9 mouse cellular contexts compared by ENCODE assay signal in the genomic region with DNA sequence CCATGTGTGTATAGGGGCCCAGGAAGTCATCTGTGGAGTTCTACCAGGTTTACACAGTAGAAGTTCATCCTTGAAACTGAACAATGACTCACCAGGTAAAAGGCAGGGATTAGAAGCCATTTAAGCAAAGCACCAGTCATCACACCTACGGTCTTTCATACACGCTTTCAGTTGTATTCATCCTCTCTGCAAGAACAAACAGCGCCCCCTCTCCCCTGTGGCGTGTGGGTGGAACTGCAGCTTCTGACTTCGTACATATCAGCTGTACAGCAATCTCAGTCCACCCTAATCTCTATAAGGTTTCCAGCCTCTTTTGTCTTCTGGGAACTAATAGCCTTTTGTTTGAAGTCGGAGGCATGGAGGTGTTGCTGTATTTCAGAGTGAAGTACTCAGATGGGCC.
DNase-seq lines count a peak whose midpoint lies in the region; ATAC-seq and TF ChIP-seq lines count a peak whose summit lies in the region.
"Had no signal": no experiment of that assay in that cellular context is flagged by ENCODE, and none has a peak within 500 bp of the region (broad histone marks: within the 10 kb centered on the region; RNA-seq: fewer than 3 reads in every experiment).

No protein-coding gene starts in this region.

- TF ChIP-seq POLR2A in heart, adult 2 months (IDR thresholded peaks at IDR 0.05; ENCODE audit: insufficient read depth, low read depth, low read length) = no peak

- no peaks in the 10 kb centered on the region for H3K79me2 ChIP-seq in heart, adult 2 months (replicated peaks; ENCODE audit: control insufficient read depth, insufficient read depth, low read length)

- intact Hi-C loops in heart, adult 2 months (cut with DNase I) = no loop called here

- no peak overlapping the region for H3K27ac ChIP-seq in heart, adult 2 months
- H3K27ac ChIP-seq: embryonic facial prominence, embryonic 12.5 days had no signal

- H3K4me1 ChIP-seq in heart, adult 2 months (ENCODE audit: control insufficient read depth, insufficient read depth, low read length) = no peaks in the 10 kb centered on the region
- H3K4me1 ChIP-seq: embryonic facial prominence, embryonic 12.5 days had no signal

- TF ChIP-seq CTCF in heart, adult 2 months (IDR thresholded peaks at IDR 0.05) = peak; percentile 67

- no peak overlapping the region for H3K4me3 ChIP-seq in heart, adult 2 months
- H3K4me3 ChIP-seq: embryonic facial prominence, embryonic 12.5 days had no signal

- TF ChIP-seq EP300 in heart, adult 2 months (IDR thresholded peaks at IDR 0.05; ENCODE audit: insufficient read depth, low read depth, low read length) = no peak

- no peak overlapping the region for H3K9ac ChIP-seq in heart, adult 2 months (ENCODE audit: low read depth, low read length)
- H3K9ac ChIP-seq: embryonic facial prominence, embryonic 12.5 days had no signal

- 58% methylated on average over 6 of the region's 6 CpGs for WGBS in heart, adult 2 months

- H3K27me3 ChIP-seq in heart, adult 2 months (ENCODE audit: control insufficient read depth, insufficient read depth, low read length) = no peaks in the 10 kb centered on the region
- H3K27me3 ChIP-seq: embryonic facial prominence, embryonic 12.5 days had no signal

- no peak for ATAC-seq in erythroid progenitor cell, adult 5-6 weeks (replicated peaks; ENCODE audit: low FRiP score, poor library complexity, severe bottlenecking)

- H3K36me3 ChIP-seq in heart, adult 2 months (ENCODE audit: control insufficient read depth, insufficient read depth, low read length) = no peaks in the 10 kb centered on the region
- H3K36me3 ChIP-seq: embryonic facial prominence, embryonic 12.5 days had no signal

- DNase-seq in heart, adult 2 months = no peak
- DNase-seq in heart, adult 9 months (ENCODE audit: low spot score in 2 of 2) = no peak
- DNase-seq in right cerebral cortex, postnatal 14 days = peak; percentile 46
- no peak for DNase-seq in right cerebral cortex, adult 2 months (ENCODE audit: low spot score in 2 of 2)
- peak; percentile 56 to 76 for DNase-seq in cerebellum, postnatal 25 days
- peak; percentile 39 for DNase-seq in lung, postnatal 10 days
- DNase-seq in spleen, postnatal 4 days (ENCODE audit: low spot score in 2 of 2) = peak; percentile 59 to 83

Comparison
In these comparisons a context has a peak if more than half of its experiments do, and no peak if none do; other contexts are left out.
1. DNase-seq: peak in right cerebral cortex, postnatal 14 days (single experiment), cerebellum, postnatal 25 days (2 of 2), lung, postnatal 10 days (single experiment) and spleen, postnatal 4 days (2 of 2); none in heart, adult 2 months (0 of 2), heart, adult 9 months (0 of 2) and right cerebral cortex, adult 2 months (0 of 2).